Mouse (Mus musculus) heart, postnatal 10 days (tissue): Measurements from ENCODE around the gene Gstm1. TPM values are rescaled to one million over a fixed set of nuclear protein-coding genes. Genes with fewer than 3 reads are reported as not detected.
"Not testable (repeated sequence)": the region's sequence is repeated elsewhere in the genome, so short reads cannot be mapped to it uniquely, and the experiment has no call there.

Experiments
- DNase-seq, 2 experiments: peaks; one replicate each; pipeline ENCODE4 v3.0.0; 2021
- intact Hi-C: fragments of 180-260 bp; cut with DNase I; formaldehyde crosslinking; loops from one replicate; pipeline ENCODE4 v1.15.1; 2025
- total RNA-seq, 2 experiments: library from RNA; stranded (reverse); gene quantifications; 2 replicates each; pipeline ENCODE4 v1.2.3; 2021

Gene Gstm1
- total RNA-seq, 2 experiments from 2014 or later = 61.4 to 76.3 TPM

DNA sequence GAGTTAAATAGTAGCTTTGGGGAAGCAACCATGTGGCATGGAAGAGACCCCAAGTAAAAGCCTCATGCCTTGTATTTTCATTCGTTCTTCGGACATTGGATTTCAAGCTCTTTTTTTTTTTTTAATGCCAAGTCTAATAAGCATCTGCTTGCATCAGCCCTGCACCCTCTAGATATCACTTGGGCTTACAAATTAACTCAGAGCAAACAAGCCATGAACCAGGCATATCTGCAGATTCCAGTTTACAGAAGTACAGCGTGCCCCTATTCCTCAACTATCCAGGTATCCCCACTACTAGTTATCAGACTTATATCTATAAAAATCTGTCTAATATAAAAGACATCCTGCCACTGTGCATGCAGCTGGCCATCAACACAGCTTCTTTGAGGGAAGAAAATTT lies 45.7 kb downstream of the Gstm1 start:
- no peak for DNase-seq
- intact Hi-C loops = no loop called here

DNA sequence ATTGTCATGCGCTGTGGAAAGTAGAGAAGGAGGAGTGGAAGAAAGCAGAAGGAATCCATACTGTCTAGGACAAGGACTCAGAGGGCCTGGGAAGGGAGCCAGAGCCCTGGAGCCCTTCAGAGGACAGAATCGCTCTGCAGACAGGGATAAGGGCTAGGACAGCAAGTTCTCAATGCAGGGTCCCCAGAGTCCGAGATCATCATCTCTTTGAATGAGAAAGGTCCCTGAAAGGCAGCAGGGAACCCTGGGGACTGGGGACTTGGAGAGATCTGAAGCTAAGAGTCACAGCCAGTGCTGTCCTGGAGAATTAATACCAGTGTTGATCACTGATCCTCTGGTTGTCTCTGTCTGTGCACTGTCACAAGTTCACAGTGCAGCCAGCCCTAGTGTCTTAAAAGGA lies 46.7 kb downstream of the Gstm1 start:
- DNase-seq, intact Hi-C loops: not testable (repeated sequence)

DNA sequence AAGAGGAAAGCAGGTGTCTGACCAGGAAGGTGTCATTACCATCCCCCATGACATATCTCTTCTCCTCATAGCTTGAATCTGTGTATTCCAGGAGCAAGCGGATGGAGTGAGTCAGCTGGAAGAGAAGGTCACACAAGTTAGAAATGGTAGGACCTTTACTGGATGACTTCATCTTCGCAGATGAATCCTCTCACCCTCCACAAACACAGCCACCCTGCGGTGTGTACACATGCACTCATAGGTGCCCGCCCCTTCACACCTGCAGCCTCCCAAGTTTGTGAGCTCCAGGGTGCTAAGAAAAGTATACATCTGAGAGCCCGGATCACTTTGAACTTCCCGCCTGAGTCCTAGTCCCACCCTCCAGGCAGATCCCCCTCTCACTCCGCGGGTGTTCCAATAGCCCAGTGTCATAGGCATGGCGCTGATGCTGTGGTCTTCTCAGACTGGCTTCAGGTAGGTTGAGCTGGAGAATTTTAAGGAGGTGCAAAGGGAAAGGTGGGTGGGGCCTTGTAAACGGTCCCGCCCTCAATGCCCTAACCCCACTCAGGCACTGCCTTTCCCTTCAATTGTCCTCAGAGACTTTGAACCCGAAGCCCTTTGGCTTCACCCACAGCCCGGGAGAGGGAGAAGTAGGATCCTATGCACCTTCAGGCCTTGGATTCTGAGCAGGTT lies 48.9 kb downstream of the Gstm1 start, which contains the start of gene Gstm3:
Gstm3 (minus strand) TSS at position 560 of the 672 bp plus-strand sequence.
- intact Hi-C loops = no loop called here

DNA sequence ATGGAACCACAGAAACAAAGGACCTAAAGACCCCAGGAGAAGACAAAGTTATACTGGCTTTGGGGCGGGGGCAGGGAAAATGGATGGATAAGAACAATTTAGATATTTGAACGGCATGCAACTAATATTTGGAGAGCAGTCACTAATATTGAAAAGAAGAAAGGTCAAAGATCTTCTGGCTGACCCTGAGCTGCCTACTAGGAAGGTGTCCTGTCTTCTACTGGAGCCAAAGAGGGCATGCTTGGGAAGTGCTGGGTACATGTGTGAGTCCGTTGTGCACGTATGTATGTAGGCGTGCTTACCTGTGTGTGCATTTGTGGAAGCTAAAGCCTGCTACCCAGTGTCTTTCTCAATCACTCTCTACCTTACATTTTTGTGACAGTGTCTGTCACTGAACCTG lies 51.1 kb downstream of the Gstm1 start:
- intact Hi-C loops = no loop called here
- no peak for DNase-seq

More for the DNA sequence above, 48.9 kb downstream of the Gstm1 start, which contains the start of gene Gstm3:
- no peak for DNase-seq

DNA sequence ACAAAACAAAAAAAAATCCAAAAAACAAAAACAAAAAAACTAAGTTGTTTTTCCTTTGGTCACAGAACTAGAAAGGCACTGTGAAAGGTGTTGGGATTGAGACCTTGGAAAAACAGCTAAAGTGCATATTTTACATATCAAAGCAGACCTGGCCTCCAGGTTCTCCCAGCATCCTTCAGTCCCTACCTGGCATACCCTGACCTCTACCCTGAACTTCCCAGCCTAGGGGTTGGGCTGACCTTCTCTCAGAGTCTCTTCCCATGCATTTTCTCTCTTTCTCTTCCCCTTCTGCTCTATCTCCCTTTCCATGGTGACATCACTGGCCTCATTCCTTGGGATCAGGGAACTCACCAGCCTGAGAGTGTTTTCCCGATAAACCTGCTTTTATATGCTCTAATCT lies 52.2 kb downstream of the Gstm1 start:
- intact Hi-C loops = no loop called here
- DNase-seq = no peak

DNA sequence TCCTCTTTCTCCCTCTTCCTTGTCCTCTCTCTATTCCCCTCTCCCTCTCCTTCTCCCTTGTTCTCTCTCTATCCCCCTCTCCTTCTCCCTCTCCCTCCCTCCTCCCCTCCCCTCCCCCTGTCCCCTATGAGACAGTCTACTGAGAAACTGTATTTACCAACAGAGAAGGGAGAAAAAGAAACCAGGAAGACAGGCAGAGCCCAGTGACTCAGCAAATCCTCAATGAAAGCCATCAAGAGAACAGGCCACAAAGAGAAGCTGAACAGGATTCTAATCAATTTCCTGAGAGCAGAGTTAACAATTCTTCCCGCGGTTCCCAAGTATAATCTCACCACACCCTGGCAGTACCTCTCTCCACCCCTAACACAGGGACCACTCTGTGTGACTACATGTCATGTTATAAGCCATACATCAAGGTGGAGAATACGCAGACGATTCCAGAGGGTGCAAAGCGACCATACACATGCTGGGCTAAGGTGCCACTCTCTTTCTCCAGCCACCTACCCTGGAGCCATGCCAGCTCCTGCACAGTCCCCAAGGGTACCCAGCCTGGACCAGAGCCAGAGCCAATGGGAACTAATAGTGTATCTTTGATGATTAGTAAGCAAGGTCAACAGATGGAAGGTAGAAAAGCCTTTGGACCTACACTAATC lies 53.0 kb downstream of the Gstm1 start:
- DNase-seq = no peak
- intact Hi-C loops = no loop called here

DNA sequence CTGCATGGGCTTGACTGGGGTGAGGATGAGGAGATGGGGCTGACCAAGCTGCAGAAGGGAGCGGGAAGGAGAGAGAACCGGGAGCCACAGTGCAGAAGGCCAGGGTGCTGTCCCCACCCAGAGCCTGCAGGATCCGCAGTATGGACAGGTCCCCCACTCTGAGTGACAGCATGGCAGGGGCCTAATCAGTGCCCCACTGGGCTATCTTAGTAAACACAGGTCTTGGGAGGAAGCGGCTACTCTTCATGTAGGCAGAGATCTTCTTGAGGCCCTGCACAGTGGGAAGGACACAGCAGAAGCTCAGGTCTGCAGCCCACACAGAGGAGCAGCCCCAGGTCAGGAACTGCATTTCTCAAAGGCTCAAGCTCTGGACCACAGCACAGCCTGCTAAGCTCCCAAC lies 53.7 kb downstream of the Gstm1 start:
- DNase-seq = no peak
- intact Hi-C loops = no loop called here

Other genes with a start within 250 kb of the Gstm1 start
- not detected for gene Eps8l3, start 140.7 kb downstream of the Gstm1 start, total RNA-seq
- 10 to 100 TPM; 50.7 to 50.8 TPM for gene Gstm5, start 122.2 kb downstream of the Gstm1 start, total RNA-seq
- 10 to 100 TPM; 17.3 to 19.7 TPM for gene Gstm7, start 86.2 kb downstream of the Gstm1 start, total RNA-seq
- 1 to 10 TPM in 1 of 2 experiments, under 1 TPM in 1; 0.87 to 1.4 TPM for gene Gstm6, start 74.2 kb downstream of the Gstm1 start, total RNA-seq
- gene Gstm3, start 48.7 kb downstream of the Gstm1 start, total RNA-seq = not detected
- 10 to 100 TPM; 44.3 to 45.6 TPM for gene Gstm2, start 31.5 kb downstream of the Gstm1 start, total RNA-seq
- 10 to 100 TPM; 11.1 to 13.3 TPM for gene Gstm4, start 26.9 kb upstream of the Gstm1 start, total RNA-seq
- gene Ampd2, start 68.7 kb upstream of the Gstm1 start, total RNA-seq = 10 to 100 TPM; 12.2 to 14.7 TPM
- gene Gnat2, start 74.8 kb upstream of the Gstm1 start, total RNA-seq = under 1 TPM in 1 of 2 experiments, not detected in 1; 0.38 TPM
- gene Gnai3, start 128.2 kb upstream of the Gstm1 start, total RNA-seq = 10 to 100 TPM; 35.1 to 37.9 TPM
- not detected for gene Gpr61, start 136.9 kb upstream of the Gstm1 start, total RNA-seq
- 10 to 100 TPM in 1 of 2 experiments, 1 to 10 TPM in 1; 6.9 to 11.8 TPM for gene Amigo1, start 168.4 kb upstream of the Gstm1 start, total RNA-seq
- gene Cyb561d1, start 183.2 kb upstream of the Gstm1 start, total RNA-seq = 1 to 10 TPM; 5.7 to 6.2 TPM
- gene Atxn7l2, start 193.0 kb upstream of the Gstm1 start, total RNA-seq = 1 to 10 TPM; 4.5 TPM
- under 1 TPM; 0.64 to 0.65 TPM for gene Sypl2, start 208.7 kb upstream of the Gstm1 start, total RNA-seq
- 10 to 100 TPM; 78.2 to 80.3 TPM for gene Psma5, start 239.0 kb upstream of the Gstm1 start, total RNA-seq